Mouse (Mus musculus) mouse embryonic stem cell (cell line): ENCODE measurements at regions not wholly inside any gene's neighbourhood (a gene's known extent, or its start where the extent isn't known, plus 50 kb on each side); places are given as distances from the start of the nearest gene placed in this dataset.

Experiments used
- in situ Hi-C, 2 experiments: fragments of 300-500 bp; cut with MboI; formaldehyde crosslinking; loops; 1 replicate in 1 of 2; 3 replicates in 1 of 2; pipeline ENCODE4 v1.14.3; 2019 to 2020; ENCODE audit warnings: low sequenced_read_pairs in 2 of 2, low pct_unique_long_range_greater_than_20kb in 1 of 2, mixed read lengths in 1 of 2; ENCODE audit not compliant: unreplicated experiment in 1 of 2

DNA sequence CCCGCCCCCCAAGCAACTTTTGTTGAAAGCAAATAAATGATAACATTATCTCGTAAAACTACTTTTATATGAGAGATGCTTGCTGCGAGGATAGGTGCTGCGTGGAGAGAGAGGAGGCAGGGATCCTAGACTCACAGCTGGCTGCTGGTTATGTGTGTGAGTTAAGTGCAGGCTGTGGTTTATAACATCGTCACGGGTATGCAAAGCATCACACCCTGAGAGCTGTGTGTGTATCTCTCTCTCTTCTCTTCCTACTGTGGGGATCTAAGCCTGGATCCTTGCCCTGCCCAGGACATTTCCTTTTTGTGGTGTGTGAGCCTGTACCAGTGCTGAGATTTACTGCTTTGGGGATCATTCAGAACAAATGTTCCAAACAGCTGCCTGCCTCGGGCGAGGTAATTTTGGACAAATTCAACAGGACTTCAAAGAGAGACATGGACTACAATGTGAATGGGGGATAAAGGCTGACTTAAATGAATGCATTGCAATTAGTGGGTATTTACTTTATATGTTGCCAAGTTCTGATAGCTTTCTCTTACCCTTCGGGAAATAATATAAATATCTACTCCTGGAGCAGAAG lies 162.9 kb downstream of the Sox2 start:
- in situ Hi-C loops = no loop called here

GRCm38 (mm10) chr3:34825036-34825435 lies 174.8 kb downstream of the Sox2 start:
- in situ Hi-C loops = no loop called here

DNA sequence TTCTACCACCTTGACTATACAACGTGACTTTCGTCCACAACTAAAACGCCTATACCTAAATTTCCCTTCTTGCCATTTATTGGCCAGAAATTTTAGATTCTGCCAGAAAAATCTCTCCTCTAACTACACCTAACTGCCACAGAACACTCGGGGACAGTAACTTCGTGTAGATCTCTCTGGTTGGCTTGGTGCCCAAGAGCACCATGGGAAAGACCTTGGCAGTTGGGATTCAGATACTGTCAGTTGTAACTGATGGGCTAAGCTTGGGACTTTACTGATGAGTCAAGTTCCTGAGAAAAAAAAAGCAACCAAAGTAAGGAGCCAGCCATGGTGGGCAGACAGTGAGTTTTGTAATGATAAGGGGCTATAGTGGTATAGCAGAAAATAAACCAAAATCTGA lies 176.2 kb downstream of the Sox2 start:
- in situ Hi-C loops = no loop called here

GRCm38 (mm10) chr3:34828453-34829206 lies 178.4 kb downstream of the Sox2 start:
- in situ Hi-C loops = no loop called here

GRCm38 (mm10) chr3:34836741-34837267 lies 186.6 kb downstream of the Sox2 start:
- in situ Hi-C loops = no loop called here

DNA sequence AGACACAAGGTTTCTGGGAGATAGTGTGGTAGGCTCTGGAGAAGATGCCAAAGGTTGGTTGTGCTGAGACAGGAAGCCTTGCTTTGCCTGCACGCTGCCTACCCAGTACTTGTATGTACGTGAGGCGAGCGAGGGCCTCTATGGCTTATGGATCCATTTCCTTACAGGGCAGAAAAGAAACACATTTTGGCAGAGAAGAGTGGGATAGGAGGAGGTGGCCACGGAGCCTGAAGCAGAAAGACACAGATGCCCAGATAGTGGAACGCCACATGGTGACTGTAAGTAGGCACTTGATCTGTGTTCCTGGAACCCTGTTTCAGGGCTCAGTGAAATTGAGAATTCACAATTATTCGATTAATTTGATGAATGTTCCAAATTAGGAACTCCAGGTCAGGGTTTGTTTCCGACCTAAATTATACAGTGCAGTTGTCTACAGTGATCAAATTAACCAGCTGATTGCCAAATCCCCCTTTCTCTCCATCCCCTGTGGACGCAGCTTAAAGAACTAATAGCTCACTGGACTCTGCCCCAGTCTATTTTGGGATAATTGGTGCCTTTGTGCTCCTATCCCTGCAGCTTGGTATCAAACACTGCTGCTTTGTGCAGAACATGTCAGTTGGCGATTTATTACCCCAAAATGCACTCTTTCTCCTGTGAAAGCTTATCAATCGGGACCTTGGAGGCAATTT lies 187.6 kb downstream of the Sox2 start:
- in situ Hi-C loops = no loop called here

GRCm38 (mm10) chr3:34860877-34861649 lies 210.9 kb downstream of the Sox2 start:
- in situ Hi-C loops = no loop called here

GRCm38 (mm10) chr3:34868698-34869409 lies 218.6 kb downstream of the Sox2 start:
- in situ Hi-C loops = no loop called here

DNA sequence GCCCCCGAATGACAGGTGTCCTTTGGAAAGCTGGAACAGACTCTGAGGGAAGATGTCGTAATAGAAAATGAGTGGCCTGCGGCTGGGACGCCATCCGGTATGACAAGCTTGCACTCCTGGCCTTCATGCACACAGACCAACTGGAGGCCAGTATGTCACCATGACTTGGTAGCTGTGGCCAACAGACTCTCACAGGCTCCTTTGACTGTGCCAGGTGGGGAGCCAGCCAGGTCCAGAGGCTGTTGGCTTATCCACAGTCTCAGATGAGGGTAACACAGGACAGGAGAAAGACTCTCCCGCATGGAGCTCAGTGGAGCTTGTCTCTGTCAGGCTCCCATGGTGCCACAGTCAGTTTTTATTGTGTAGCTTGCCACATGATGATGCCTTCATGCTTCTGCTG lies 219.7 kb downstream of the Sox2 start:
- in situ Hi-C loops = no loop called here

- in situ Hi-C loops = no loop called here
Observed at GRCm38 (mm10) chr3:34885137-34885536, 234.9 kb downstream of the Sox2 start.

DNA sequence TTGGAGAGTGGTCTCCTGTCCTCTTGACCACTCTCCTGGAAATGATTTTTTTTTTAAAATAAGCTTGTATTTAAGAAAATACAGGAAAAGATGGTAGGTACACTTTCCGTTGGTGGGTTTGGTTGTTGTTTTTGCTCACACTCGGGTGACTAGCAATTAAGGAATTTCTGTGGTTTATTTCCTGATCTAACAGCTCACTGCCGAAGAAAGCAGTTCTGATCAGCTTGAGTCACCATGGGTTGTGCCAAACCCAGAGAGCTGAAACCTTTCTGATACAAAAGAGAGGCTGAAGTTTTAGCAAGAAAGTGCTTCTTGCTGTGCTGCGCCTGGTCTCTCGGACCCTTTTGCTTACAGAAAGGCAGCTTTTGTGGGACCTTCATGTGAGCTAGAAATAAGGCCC lies 243.2 kb downstream of the Sox2 start:
- in situ Hi-C loops = no loop called here

DNA sequence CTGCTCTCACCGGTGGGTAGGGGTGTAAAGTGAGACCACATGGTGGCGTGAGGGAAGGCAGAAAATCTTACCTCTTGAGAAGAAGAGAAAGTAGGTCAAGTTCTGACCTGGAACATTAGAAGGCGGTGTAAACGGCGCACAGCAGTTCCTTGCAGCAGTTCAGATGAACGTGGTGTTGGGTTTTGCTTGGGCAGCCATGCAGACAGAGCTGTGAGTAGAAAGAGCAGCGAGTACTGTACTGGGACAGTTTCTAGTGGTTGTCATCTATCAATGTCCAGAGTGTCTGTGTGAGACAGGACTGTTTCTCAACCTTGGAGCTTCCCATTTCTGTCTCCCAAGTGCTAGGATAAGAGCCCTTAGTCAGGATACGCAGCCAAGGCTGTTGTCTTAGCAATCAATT lies 252.9 kb downstream of the Sox2 start:
- in situ Hi-C loops = no loop called here

DNA sequence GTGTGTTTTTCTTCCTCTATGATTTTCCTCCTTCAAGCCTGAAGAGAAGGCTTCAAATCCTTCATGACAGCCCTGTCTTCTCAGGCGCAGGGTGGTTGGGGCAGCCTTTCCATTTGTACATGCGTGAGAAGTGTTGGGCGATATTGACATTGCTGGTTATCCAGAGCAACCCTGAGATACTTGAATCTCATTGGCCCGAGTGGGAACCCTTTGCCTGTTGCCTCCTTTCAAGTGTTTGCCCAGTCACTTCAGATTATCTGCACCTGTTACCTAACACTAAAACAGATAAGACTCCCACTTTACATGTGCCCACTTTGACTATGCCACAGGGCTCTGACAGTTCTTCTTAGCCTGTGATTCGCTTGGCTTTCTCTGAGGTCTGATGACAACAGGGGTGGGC lies 258.3 kb downstream of the Sox2 start:
- in situ Hi-C loops = no loop called here

DNA sequence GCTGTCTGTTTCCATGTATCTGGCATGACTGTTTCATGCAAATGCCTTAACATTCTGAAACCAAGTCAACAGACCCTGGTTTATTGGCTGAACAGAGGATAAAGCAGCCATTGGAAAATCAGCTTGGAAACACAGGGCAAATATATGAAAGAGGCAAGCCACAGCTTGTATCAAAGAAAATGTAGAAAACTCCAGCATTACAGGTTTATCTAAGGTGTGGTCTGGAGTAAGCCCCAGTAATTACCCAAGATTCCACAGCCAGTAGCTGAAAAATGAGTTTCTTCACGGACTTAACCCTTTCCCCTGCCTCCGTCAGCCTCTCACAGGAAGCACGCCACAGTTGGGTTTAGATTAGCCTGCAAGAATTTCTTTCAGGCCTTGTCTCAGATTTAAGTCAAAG lies 259.1 kb downstream of the Sox2 start:
- in situ Hi-C loops = no loop called here

- in situ Hi-C loops = no loop called here
Observed at GRCm38 (mm10) chr3:34918326-34918932, 268.2 kb downstream of the Sox2 start.

DNA sequence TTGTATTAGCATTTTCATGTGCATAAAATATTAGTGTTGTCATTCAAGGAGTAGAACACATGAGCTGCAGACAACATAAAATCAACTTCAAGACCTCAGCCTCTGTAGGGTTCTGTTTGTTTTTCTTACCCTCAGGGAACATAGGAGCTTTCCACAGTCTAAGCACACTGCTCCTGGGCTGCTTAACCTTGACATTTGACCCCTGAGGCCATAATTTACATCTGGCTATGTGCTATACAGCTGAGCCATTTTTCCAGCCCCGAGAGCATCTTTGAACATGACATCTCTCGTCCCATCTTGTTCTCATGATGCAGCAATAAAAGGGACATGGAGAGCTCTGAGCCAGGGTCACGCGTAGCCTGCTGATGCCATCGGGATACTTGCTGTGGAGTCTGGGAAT lies 270.3 kb downstream of the Sox2 start:
- in situ Hi-C loops = no loop called here

DNA sequence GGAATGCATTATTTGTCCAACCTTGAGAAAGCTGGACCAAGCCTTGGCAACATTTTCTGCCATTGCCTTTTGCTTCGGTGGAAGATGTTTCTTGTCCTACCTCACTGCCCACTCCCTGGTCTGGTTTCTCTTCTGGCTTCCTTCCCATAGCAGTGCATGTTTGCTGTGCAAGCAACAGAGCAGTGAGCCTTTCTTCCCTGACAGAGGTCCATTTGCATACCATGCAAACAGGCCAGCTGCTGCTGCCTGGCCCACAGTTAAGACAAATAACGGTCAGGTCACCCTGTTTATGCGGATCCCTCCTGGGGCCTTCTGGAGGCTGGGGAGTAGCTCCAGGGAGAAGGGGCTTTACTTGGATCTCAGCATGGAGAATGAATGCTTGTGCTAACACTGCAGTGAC lies 299.7 kb downstream of the Sox2 start:
- in situ Hi-C loops = no loop called here

GRCm38 (mm10) chr3:34956183-34956582 lies 306.0 kb downstream of the Sox2 start:
- in situ Hi-C loops = no loop called here
